Mouse (Mus musculus): ENCODE data around the gene Zfp944. TPM values are rescaled to one million over a fixed set of nuclear protein-coding genes. Genes with fewer than 3 reads are reported as not detected.
"Not testable (repeated sequence)": the region's sequence is repeated elsewhere in the genome, so short reads cannot be mapped to it uniquely, and the experiment has no call there.

Zfp944 gene
- total RNA-seq (2021) = 1 to 10 TPM; 4.6 to 4.7 TPM

- intact Hi-C loops (cut with DNase I) = loop anchor here (5.0 kb wide), 1 partner anchor 134 kb away; the partner anchor contains the start of gene Zfp994
- DNase-seq = peak; percentile 57 to 83
Observed at GRCm38 (mm10) chr17:22361101-22361781, at the start of gene Zfp944, which contains the start of gene Zfp758. Zfp944 (minus strand) TSS chr17:22361400. Zfp758 (plus strand) TSS chr17:22361453.

- peak in 1 of 2 experiments; percentile 20 for DNase-seq
- intact Hi-C loops (cut with DNase I) = loop anchor here (2.0 to 5.0 kb wide), 3 partner anchors 58 to 328 kb away; no protein-coding TSS in a partner anchor
Observed at GRCm38 (mm10) chr17:22410756-22411155, 49.6 kb upstream of the Zfp944 start.

- intact Hi-C loops (cut with DNase I) = loop anchor here (5.0 kb wide), 1 partner anchor 137 kb away; the partner anchor contains the start of gene Zfp994
- DNase-seq = no peak
Observed at GRCm38 (mm10) chr17:22363895-22364294, 2.7 kb upstream of the Zfp944 start.

GRCm38 (mm10) chr17:22360572-22360971 lies 628 bp downstream of the Zfp944 start:
- intact Hi-C loops (cut with DNase I) = loop anchor here (5.0 kb wide), 1 partner anchor 133 kb away; the partner anchor contains the start of gene Zfp994
- DNase-seq = no peak

GRCm38 (mm10) chr17:22352794-22353193 lies 8.4 kb downstream of the Zfp944 start:
- intact Hi-C loops (cut with DNase I) = loop anchor here (2.0 kb wide), 1 partner anchor 58 kb away; no protein-coding TSS in a partner anchor
- DNase-seq = peak; percentile 23 to 25

GRCm38 (mm10) chr17:22315247-22315646 lies 46.0 kb downstream of the Zfp944 start:
- intact Hi-C loops (cut with DNase I); DNase-seq: not testable (repeated sequence)

GRCm38 (mm10) chr17:22314730-22315226 lies 46.4 kb downstream of the Zfp944 start, which contains the start of gene CT030661.1:
CT030661.1 (minus strand) TSS chr17:22314837.
- intact Hi-C loops (cut with DNase I) = loop anchor here (5.0 kb wide), 1 partner anchor 582 kb away; the partner anchor contains the start of gene Zfp229
- peak; percentile 85 to 86 for DNase-seq

GRCm38 (mm10) chr17:22314219-22314618 lies 47.0 kb downstream of the Zfp944 start:
- DNase-seq = peak in 1 of 2 experiments; percentile 6
- intact Hi-C loops (cut with DNase I) = loop anchor here (5.0 kb wide), 1 partner anchor 582 kb away; the partner anchor contains the start of gene Zfp229

Other genes starting within 250 kb of the Zfp944 start
- gene Zfp947, start 195.2 kb downstream of the Zfp944 start, total RNA-seq (2021) = 1 to 10 TPM in 1 of 2 experiments, under 1 TPM in 1; 0.92 to 1.0 TPM
- gene Zfp994, start 135.8 kb downstream of the Zfp944 start, total RNA-seq (2021) = 1 to 10 TPM; 2.4 to 2.5 TPM
- 1 to 10 TPM; 6.6 to 7.5 TPM for gene CT030661.1, start 46.6 kb downstream of the Zfp944 start, total RNA-seq (2021)
- gene Zfp758, start 53 bp upstream of the Zfp944 start, total RNA-seq (2021) = 10 to 100 TPM in 1 of 2 experiments, 1 to 10 TPM in 1; 8.9 to 10.0 TPM
- 1 to 10 TPM; 2.4 to 4.1 TPM for gene Zfp946, start 62.8 kb upstream of the Zfp944 start, total RNA-seq (2021)
- gene Vmn2r111, start 212.1 kb upstream of the Zfp944 start, total RNA-seq (2021) = not detected
- not detected for gene Vmn2r112, start 239.6 kb upstream of the Zfp944 start, total RNA-seq (2021)